Mouse (Mus musculus) stomach, embryonic 14.5 days (tissue): ENCODE measurements around the gene Bahcc1. TPM values are rescaled to one million over a fixed set of nuclear protein-coding genes. Genes with fewer than 3 reads are reported as not detected.

Source experiments
- ATAC-seq: fragments of 200-750 bp; cut with Nextera tagmentation; 2 replicates; pipeline ENCODE4 v1.8.0; 2017; ENCODE audit warnings: low read depth, moderate TSS enrichment; ENCODE audit not compliant: insufficient number of reproducible peaks, insufficient read depth, low FRiP score
- H3K27ac ChIP-seq: fragments of 300-500 bp; sonication (generic); 2 replicates; pipeline ENCODE4 v1.5.1; 2014; ENCODE audit warnings: mild to moderate bottlenecking, low read length, moderate library complexity, mixed read lengths
- H3K27me3 ChIP-seq: fragments of 300-500 bp; sonication (generic); 2 replicates; pipeline ENCODE4 v1.6.1; 2014; ENCODE audit warnings: low read length, control low read depth, mixed read lengths; ENCODE audit not compliant: control insufficient read depth, insufficient read depth
- H3K36me3 ChIP-seq: fragments of 300-500 bp; sonication (generic); 2 replicates; pipeline ENCODE4 v1.6.1; 2014; ENCODE audit warnings: mild to moderate bottlenecking, control low read depth, low read length, moderate library complexity, mixed read lengths; ENCODE audit not compliant: control insufficient read depth, insufficient read depth
- H3K4me1 ChIP-seq: fragments of 300-500 bp; sonication (generic); 2 replicates; pipeline ENCODE4 v1.6.1; 2014; ENCODE audit warnings: low read length, control low read depth, mixed read lengths; ENCODE audit not compliant: control insufficient read depth, insufficient read depth
- H3K4me2 ChIP-seq: fragments of 300-500 bp; sonication (generic); replicated peaks from 2 replicates; pipeline ENCODE4 v1.6.1; 2014; ENCODE audit warnings: low read depth, low read length, control low read depth
- H3K4me3 ChIP-seq: fragments of 300-500 bp; sonication (generic); 2 replicates; pipeline ENCODE4 v1.5.1; 2014; ENCODE audit warnings: low read depth, low read length, control low read depth
- H3K9ac ChIP-seq: fragments of 300-500 bp; sonication (generic); replicated peaks from 2 replicates; pipeline ENCODE4 v1.6.1; 2014; ENCODE audit warnings: low read depth, mild to moderate bottlenecking, control low read depth, low read length, moderate library complexity, mixed read lengths
- H3K9me3 ChIP-seq: fragments of 300-500 bp; sonication (generic); 2 replicates; pipeline ENCODE4 v1.6.1; 2016; ENCODE audit warnings: low read depth, low read length, control low read depth; ENCODE audit not compliant: control insufficient read depth
- WGBS: fragments of 180-500 bp; shearing (Covaris S2); extraction: QIAGEN DNeasy Blood & Tissue Kit; methylation state at CpG from one replicate; pipeline ENCODE4 v1.1.7; 2014; 5-methylcytosine and 5-hydroxymethylcytosine counted together
- polyA plus RNA-seq: library from polyadenylated mRNA; unstranded; fragments of >200 nt; fragmentation: Nextera tagmentation; extraction: Ambion mirVana; gene quantifications from 2 replicates; pipeline ENCODE4 v1.2.1, GENCODE M21; 2014

Bahcc1 gene
- polyA plus RNA-seq, 1 experiment from 2014 or later, result 13.4 TPM

- H3K27me3 ChIP-seq, result no peaks in the 10 kb centered on the region
- H3K9ac ChIP-seq, result no peak overlapping the region
- H3K27ac ChIP-seq, result no peak overlapping the region
- H3K4me1 ChIP-seq, result no peaks in the 10 kb centered on the region
- H3K4me2 ChIP-seq, result no peak overlapping the region
- no peak overlapping the region for H3K4me3 ChIP-seq
- H3K36me3 ChIP-seq, result peaks cover 72% of the 10 kb centered on the region
- no peak for ATAC-seq
- WGBS, result 86% methylated on average over 11 of the region's 11 CpGs
- no peaks in the 10 kb centered on the region for H3K9me3 ChIP-seq
These were observed 46.6 kb downstream of the Bahcc1 start for GRCm38 (mm10) chr11:120279335-120279734.

DNA sequence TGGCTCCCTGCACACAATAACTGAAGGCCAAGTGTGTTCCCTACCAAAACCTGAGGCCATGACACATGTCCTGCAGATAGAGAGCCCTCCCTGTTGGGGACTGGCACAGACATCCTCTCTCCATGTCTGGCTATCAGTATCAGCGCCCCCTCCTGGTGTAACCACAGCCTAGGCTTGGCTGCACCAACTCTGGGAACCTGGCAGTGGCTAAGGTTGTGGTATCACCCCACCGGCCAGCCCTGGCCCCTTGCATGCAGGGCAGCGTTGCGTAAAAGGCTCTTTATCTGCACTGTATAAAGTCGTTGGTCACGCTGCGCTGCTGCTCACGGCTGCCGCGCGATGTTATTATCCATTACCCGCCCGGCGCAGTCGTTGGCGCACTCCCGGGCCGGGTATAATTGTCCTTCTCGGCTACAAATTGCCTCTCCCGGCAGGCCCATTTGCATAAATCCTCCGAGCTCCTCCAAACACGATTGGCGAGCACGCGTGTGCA lies 47.6 kb downstream of the Bahcc1 start:
- Histone ChIP-seq H3K4me3 (no peak overlapping the region), H3K9me3 (no peaks in the 10 kb centered on the region), H3K9ac (no peak overlapping the region), H3K4me1 (no peaks in the 10 kb centered on the region), H3K36me3 (peaks cover 77% of the 10 kb centered on the region), H3K27ac (no peak overlapping the region), H3K4me2 (no peak overlapping the region), H3K27me3 (no peaks in the 10 kb centered on the region)
- no peak for ATAC-seq
- WGBS, result 84% methylated on average over 25 of the region's 25 CpGs

DNA sequence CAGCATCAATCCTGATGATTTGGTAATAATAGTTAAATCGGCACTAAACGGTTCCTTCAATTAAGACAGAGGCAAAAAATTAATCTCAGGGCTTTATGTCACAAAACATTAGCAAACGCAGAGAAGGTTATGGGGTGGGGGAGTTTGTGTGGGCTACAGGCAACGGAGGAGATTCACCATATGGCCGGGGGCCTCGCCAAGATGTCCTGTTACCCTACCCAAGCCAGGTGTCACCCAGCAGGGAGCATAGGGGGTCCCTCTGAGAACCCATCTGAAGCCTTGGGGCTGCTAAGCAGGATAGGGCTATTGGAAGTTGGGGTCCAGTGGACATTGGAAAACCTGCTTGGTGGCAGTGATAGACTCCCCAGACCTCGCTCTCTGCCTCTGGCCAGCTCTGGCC lies 48.0 kb downstream of the Bahcc1 start:
- Histone ChIP-seq H3K4me3 (no peak overlapping the region), H3K4me2 (no peak overlapping the region), H3K27ac (peak overlapping the region; percentile 30; the same call in 1 of the 2 replicates), H3K36me3 (peaks cover 79% of the 10 kb centered on the region), H3K27me3 (no peaks in the 10 kb centered on the region), H3K9me3 (no peaks in the 10 kb centered on the region), H3K9ac (no peak overlapping the region), H3K4me1 (no peaks in the 10 kb centered on the region)
- WGBS, result 81% methylated on average over 7 of the region's 7 CpGs
- ATAC-seq, result no peak

DNA sequence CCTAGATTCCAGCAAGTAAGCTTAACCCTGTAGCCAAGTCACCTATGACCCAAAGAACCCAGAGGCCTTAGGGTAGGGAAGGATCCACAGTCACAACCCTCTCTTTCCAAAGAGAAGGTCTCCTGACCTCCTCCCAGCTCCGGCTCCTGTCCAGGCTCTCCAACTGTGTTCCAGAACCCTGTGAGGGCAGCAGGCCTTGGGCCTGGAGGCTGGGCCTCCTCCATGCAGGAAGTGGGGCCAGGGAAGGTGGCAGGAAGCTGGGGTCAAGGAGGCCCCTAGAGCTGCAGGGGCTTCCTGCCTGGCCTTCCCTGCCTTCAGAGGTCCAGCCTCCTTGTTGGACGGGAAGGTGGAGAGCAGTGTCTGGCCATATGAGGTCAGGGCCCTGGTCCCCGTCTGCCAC lies 48.5 kb downstream of the Bahcc1 start:
- H3K36me3 ChIP-seq, result peaks cover 79% of the 10 kb centered on the region
- H3K4me3 ChIP-seq, result no peak overlapping the region
- 78% methylated on average over 3 of the region's 3 CpGs for WGBS
- no peaks in the 10 kb centered on the region for H3K9me3 ChIP-seq
- no peaks in the 10 kb centered on the region for H3K27me3 ChIP-seq
- no peaks in the 10 kb centered on the region for H3K4me1 ChIP-seq
- ATAC-seq, result no peak
- H3K9ac ChIP-seq, result no peak overlapping the region
- H3K4me2 ChIP-seq, result no peak overlapping the region
- H3K27ac ChIP-seq, result peak overlapping the region; percentile 30; the same call in 1 of the 2 replicates

- 87% methylated on average over 5 of the region's 5 CpGs for WGBS
- no peaks in the 10 kb centered on the region for H3K27me3 ChIP-seq
- no peak overlapping the region for H3K4me2 ChIP-seq
- no peak overlapping the region for H3K9ac ChIP-seq
- peaks cover 89% of the 10 kb centered on the region for H3K36me3 ChIP-seq
- H3K4me1 ChIP-seq, result no peaks in the 10 kb centered on the region
- no peak overlapping the region for H3K27ac ChIP-seq
- H3K4me3 ChIP-seq, result no peak overlapping the region
- no peak for ATAC-seq
- H3K9me3 ChIP-seq, result no peaks in the 10 kb centered on the region
These were observed 50.8 kb downstream of the Bahcc1 start for GRCm38 (mm10) chr11:120283542-120283941.

- no peak overlapping the region for H3K4me3 ChIP-seq
- no peak overlapping the region for H3K9ac ChIP-seq
- no peak overlapping the region for H3K4me2 ChIP-seq
- H3K27me3 ChIP-seq, result no peaks in the 10 kb centered on the region
- H3K27ac ChIP-seq, result no peak overlapping the region
- peaks cover 2% of the 10 kb centered on the region; the same call in 1 of the 2 replicates for H3K4me1 ChIP-seq
- ATAC-seq, result no peak
- peaks cover 55% of the 10 kb centered on the region for H3K36me3 ChIP-seq
- H3K9me3 ChIP-seq, result no peaks in the 10 kb centered on the region
- WGBS, result 91% methylated on average over 17 of the region's 17 CpGs
These were observed 56.9 kb downstream of the Bahcc1 start for GRCm38 (mm10) chr11:120289644-120290043.

DNA sequence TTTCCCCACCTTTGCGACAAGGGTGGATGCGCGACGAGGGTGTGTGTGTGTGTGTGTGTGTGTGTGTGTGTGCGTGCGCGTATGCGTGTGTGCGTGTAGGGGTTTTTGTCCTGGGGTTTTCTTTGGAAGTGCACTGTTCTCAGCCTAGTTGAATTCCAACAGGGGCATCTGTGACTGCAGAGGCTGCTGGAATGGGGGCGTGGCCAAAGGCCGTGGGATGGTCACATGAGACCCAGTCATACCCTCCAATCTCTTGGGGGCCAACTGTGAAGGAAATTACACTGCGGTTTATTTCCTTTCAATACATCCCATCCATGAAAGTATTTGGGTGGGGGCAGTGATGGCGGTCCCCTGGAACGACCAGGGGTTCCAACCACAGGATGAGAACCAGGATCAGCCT lies 57.5 kb downstream of the Bahcc1 start:
- H3K9ac ChIP-seq, result no peak overlapping the region
- H3K27ac ChIP-seq, result no peak overlapping the region
- no peak overlapping the region for H3K4me3 ChIP-seq
- 90% methylated on average over 14 of the region's 14 CpGs for WGBS
- peaks cover 4% of the 10 kb centered on the region; the same call in 1 of the 2 replicates for H3K4me1 ChIP-seq
- ATAC-seq, result no peak
- H3K9me3 ChIP-seq, result no peaks in the 10 kb centered on the region
- H3K36me3 ChIP-seq, result peaks cover 49% of the 10 kb centered on the region
- no peak overlapping the region for H3K4me2 ChIP-seq
- no peaks in the 10 kb centered on the region for H3K27me3 ChIP-seq

GRCm38 (mm10) chr11:120293714-120294113 lies 61.0 kb downstream of the Bahcc1 start:
- H3K4me3 ChIP-seq, result no peak overlapping the region
- no peak overlapping the region for H3K4me2 ChIP-seq
- ATAC-seq, result no peak
- no peak overlapping the region for H3K27ac ChIP-seq
- peaks cover 19% of the 10 kb centered on the region for H3K4me1 ChIP-seq
- H3K27me3 ChIP-seq, result no peaks in the 10 kb centered on the region
- H3K36me3 ChIP-seq, result peaks cover 18% of the 10 kb centered on the region
- WGBS, result 75% methylated on average over 1 of the region's 1 CpGs
- no peaks in the 10 kb centered on the region for H3K9me3 ChIP-seq
- H3K9ac ChIP-seq, result no peak overlapping the region
